24 mouse cellular contexts compared by ENCODE assay signal in the genomic region with DNA sequence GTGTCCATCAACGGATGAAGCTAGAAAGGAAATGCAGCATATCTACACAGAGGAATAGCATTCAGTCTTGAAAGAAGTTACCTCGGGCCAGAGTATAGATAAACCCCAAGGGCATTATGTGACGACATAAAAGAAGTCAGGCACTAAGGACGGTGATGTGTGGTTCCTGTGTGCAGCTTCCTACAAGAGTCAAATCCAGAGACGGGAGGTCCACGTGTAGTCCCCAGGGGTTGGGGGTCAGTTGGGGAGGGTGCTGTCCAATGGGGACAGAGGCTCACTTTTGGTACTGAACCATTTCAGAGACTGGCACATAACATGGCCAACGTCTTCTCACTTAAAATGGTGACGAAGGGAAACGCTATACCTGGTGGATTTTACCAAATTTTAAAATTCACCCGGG. TPM values are rescaled to one million over a fixed set of nuclear protein-coding genes. Genes with fewer than 3 reads are reported as not detected.
"Had no signal": no experiment of that assay in that cellular context is flagged by ENCODE, and none has a peak within 500 bp of the region (broad histone marks: within the 10 kb centered on the region; RNA-seq: fewer than 3 reads in every experiment).

No protein-coding gene starts in this region.

- H3K9ac ChIP-seq: embryonic facial prominence, embryonic 12.5 days; embryonic facial prominence, embryonic 13.5 days; embryonic facial prominence, embryonic 15.5 days; forebrain, embryonic 12.5 days; forebrain, embryonic 13.5 days; forebrain, embryonic 15.5 days; forebrain, postnatal 0 days had no signal

- H3K27me3 ChIP-seq: embryonic facial prominence, embryonic 13.5 days; embryonic facial prominence, embryonic 15.5 days; forebrain, embryonic 12.5 days; forebrain, embryonic 13.5 days; forebrain, embryonic 15.5 days had no signal

- H3K9me3 ChIP-seq: embryonic facial prominence, embryonic 10.5 days; embryonic facial prominence, embryonic 12.5 days; embryonic facial prominence, embryonic 13.5 days; embryonic facial prominence, embryonic 15.5 days; forebrain, embryonic 12.5 days; forebrain, embryonic 13.5 days; forebrain, embryonic 15.5 days had no signal

- H3K4me1 ChIP-seq: embryonic facial prominence, embryonic 12.5 days; embryonic facial prominence, embryonic 13.5 days; embryonic facial prominence, embryonic 15.5 days; forebrain, embryonic 10.5 days; forebrain, embryonic 12.5 days; forebrain, embryonic 13.5 days; forebrain, embryonic 15.5 days had no signal

- DNase-seq: cerebellum, adult 9-11 months; cerebellum, postnatal 10 days; cerebellum, postnatal 14 days; cerebellum, postnatal 25 days; cerebellum, postnatal 36 days; embryo, embryonic 11 days; forebrain, postnatal 0 days; gastrocnemius, adult 2 months; gastrocnemius, postnatal 10 days; gastrocnemius, postnatal 14 days; gastrocnemius, postnatal 25 days; gastrocnemius, postnatal 36 days; heart, adult 11 months; heart, adult 18-20 months; heart, adult 2 months had no signal

- H3K4me3 ChIP-seq: embryonic facial prominence, embryonic 10.5 days; embryonic facial prominence, embryonic 12.5 days; embryonic facial prominence, embryonic 13.5 days; embryonic facial prominence, embryonic 15.5 days; erythroblast, embryonic 14.5 days; forebrain, embryonic 10.5 days; forebrain, embryonic 12.5 days; forebrain, embryonic 13.5 days; forebrain, embryonic 15.5 days; gastrocnemius, adult 2 months; heart, adult 2 months had no signal

- H3K36me3 ChIP-seq: embryonic facial prominence, embryonic 10.5 days; embryonic facial prominence, embryonic 12.5 days; embryonic facial prominence, embryonic 15.5 days; forebrain, embryonic 12.5 days had no signal

- H3K27ac ChIP-seq: embryonic facial prominence, embryonic 10.5 days; embryonic facial prominence, embryonic 12.5 days; embryonic facial prominence, embryonic 13.5 days; embryonic facial prominence, embryonic 15.5 days; forebrain, embryonic 10.5 days; forebrain, embryonic 12.5 days; forebrain, embryonic 13.5 days; forebrain, embryonic 15.5 days; gastrocnemius, adult 2 months; heart, adult 2 months had no signal

- H3K4me2 ChIP-seq: embryonic facial prominence, embryonic 12.5 days; embryonic facial prominence, embryonic 13.5 days; embryonic facial prominence, embryonic 15.5 days; forebrain, embryonic 12.5 days; forebrain, embryonic 13.5 days; forebrain, embryonic 15.5 days had no signal

RNA-seq across cellular contexts. Expression of a gene that starts 10.7 kb away (rescaled TPM):
- polyA plus RNA-seq: erythroblast, embryonic 14.5 days had no signal
